Mouse (Mus musculus): ENCODE measurements around the gene Lyl1. TPM values are rescaled to one million over a fixed set of nuclear protein-coding genes. Genes with fewer than 3 reads are reported as not detected.
A peak's percentile ranks its signal among the peaks of the same experiment; 100 is the strongest.

Lyl1 gene
- polyA plus RNA-seq, 1 experiment from 2014 or later = 22.9 TPM

- Histone ChIP-seq H3K36me3 (ENCODE audit: control insufficient read depth, insufficient read depth, low read length) (peaks cover 25% of the 10 kb centered on the region), H3K9me3 (replicated peaks; ENCODE audit: control insufficient read depth, low read length) (no peaks in the 10 kb centered on the region), H3K4me3 (ENCODE audit: low read depth, low read length) (no peak overlapping the region), H3K27ac (ENCODE audit: low read depth, low read length) (no peak overlapping the region), H3K9ac (ENCODE audit: low read depth, low read length) (no peak overlapping the region), H3K27me3 (ENCODE audit: control insufficient read depth, insufficient read depth, low read length) (peaks cover 5% of the 10 kb centered on the region), H3K4me2 (no peak overlapping the region), H3K4me1 (ENCODE audit: control insufficient read depth, insufficient read depth, low read length) (peaks cover 21% of the 10 kb centered on the region)
- 84% methylated on average over 14 of the region's 14 CpGs for WGBS (ENCODE audit: insufficient replicate concordance)
- ATAC-seq (replicated peaks; ENCODE audit: insufficient number of reproducible peaks, low FRiP score, low TSS enrichment) = no peak
These were observed 3.8 kb upstream of the Lyl1 start for GRCm38 (mm10) chr8:84697166-84698130.

- Histone ChIP-seq H3K4me3 (ENCODE audit: low read depth, low read length) (no peak overlapping the region), H3K9ac (ENCODE audit: low read depth, low read length) (no peak overlapping the region), H3K36me3 (ENCODE audit: control insufficient read depth, insufficient read depth, low read length) (peaks cover 25% of the 10 kb centered on the region), H3K27me3 (ENCODE audit: control insufficient read depth, insufficient read depth, low read length) (peaks cover 14% of the 10 kb centered on the region), H3K27ac (ENCODE audit: low read depth, low read length) (no peak overlapping the region), H3K4me2 (no peak overlapping the region), H3K9me3 (replicated peaks; ENCODE audit: control insufficient read depth, low read length) (no peaks in the 10 kb centered on the region), H3K4me1 (ENCODE audit: control insufficient read depth, insufficient read depth, low read length) (peaks cover 21% of the 10 kb centered on the region)
- ATAC-seq (replicated peaks; ENCODE audit: insufficient number of reproducible peaks, low FRiP score, low TSS enrichment) = no peak
- 93% methylated on average over 5 of the region's 5 CpGs for WGBS (ENCODE audit: insufficient replicate concordance)
These were observed 3.0 kb upstream of the Lyl1 start for GRCm38 (mm10) chr8:84698288-84698687.

DNA sequence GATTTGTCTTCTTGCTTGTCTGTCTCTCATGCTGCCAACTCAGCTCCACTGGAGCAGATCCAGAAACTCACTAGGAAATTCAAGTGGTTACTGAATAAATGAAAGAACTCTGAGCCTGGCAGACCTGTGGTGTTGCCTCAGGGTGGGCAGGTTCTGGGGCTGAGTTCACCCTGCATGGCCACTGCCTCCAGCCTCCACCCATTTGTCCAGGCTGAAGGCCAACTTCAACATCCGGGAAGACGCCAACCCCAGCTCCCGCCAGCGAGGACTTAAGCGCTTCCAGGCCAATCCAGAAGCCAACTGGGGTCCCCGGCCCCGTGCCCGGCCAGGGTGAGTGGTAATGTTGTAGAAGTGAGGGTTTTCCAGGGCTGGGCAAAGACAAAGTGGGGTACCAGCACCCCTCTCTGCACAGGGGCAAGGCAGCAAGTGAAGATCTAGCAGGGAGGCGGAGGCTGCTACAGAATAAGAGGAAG is 2.3 kb upstream of the Lyl1 start:
- Histone ChIP-seq H3K27me3 (ENCODE audit: control insufficient read depth, insufficient read depth, low read length) (peaks cover 20% of the 10 kb centered on the region), H3K36me3 (ENCODE audit: control insufficient read depth, insufficient read depth, low read length) (peaks cover 25% of the 10 kb centered on the region), H3K27ac (ENCODE audit: low read depth, low read length) (peak overlapping the region; percentile 91), H3K4me2 (no peak overlapping the region), H3K4me3 (ENCODE audit: low read depth, low read length) (no peak overlapping the region), H3K4me1 (ENCODE audit: control insufficient read depth, insufficient read depth, low read length) (peaks cover 25% of the 10 kb centered on the region), H3K9me3 (replicated peaks; ENCODE audit: control insufficient read depth, low read length) (no peaks in the 10 kb centered on the region), H3K9ac (ENCODE audit: low read depth, low read length) (no peak overlapping the region)
- 84% methylated on average over 9 of the region's 9 CpGs for WGBS (ENCODE audit: insufficient replicate concordance)
- ATAC-seq (replicated peaks; ENCODE audit: insufficient number of reproducible peaks, low FRiP score, low TSS enrichment) = no peak

- H3K4me1 ChIP-seq (ENCODE audit: control insufficient read depth, insufficient read depth, low read length) = peaks cover 32% of the 10 kb centered on the region
- no peaks in the 10 kb centered on the region for H3K9me3 ChIP-seq (replicated peaks; ENCODE audit: control insufficient read depth, low read length)
- no peak for ATAC-seq (replicated peaks; ENCODE audit: insufficient number of reproducible peaks, low FRiP score, low TSS enrichment)
These were observed 1.4 kb upstream of the Lyl1 start for GRCm38 (mm10) chr8:84699861-84700322.

GRCm38 (mm10) chr8:84700526-84700925 is 731 bp upstream of the Lyl1 start:
- H3K4me1 ChIP-seq (ENCODE audit: control insufficient read depth, insufficient read depth, low read length) = peaks cover 32% of the 10 kb centered on the region
- H3K4me2 ChIP-seq = peak overlapping the region; percentile 29
- no peak for ATAC-seq (replicated peaks; ENCODE audit: insufficient number of reproducible peaks, low FRiP score, low TSS enrichment)
- H3K4me3 ChIP-seq (ENCODE audit: low read depth, low read length) = no peak overlapping the region
- 82% methylated on average over 5 of the region's 5 CpGs for WGBS (ENCODE audit: insufficient replicate concordance)
- 0 out of 2 replicates have a peak overlapping the region, but pooled peaks have one; percentile 16 for H3K9ac ChIP-seq (ENCODE audit: low read depth, low read length)
- H3K27me3 ChIP-seq (ENCODE audit: control insufficient read depth, insufficient read depth, low read length) = peaks cover 36% of the 10 kb centered on the region
- peak overlapping the region; percentile 91 for H3K27ac ChIP-seq (ENCODE audit: low read depth, low read length)
- H3K9me3 ChIP-seq (replicated peaks; ENCODE audit: control insufficient read depth, low read length) = no peaks in the 10 kb centered on the region
- peaks cover 22% of the 10 kb centered on the region for H3K36me3 ChIP-seq (ENCODE audit: control insufficient read depth, insufficient read depth, low read length)

More at GRCm38 (mm10) chr8:84699861-84700322, 1.4 kb upstream of the Lyl1 start:
- H3K27ac ChIP-seq (ENCODE audit: low read depth, low read length) = peak overlapping the region; percentile 91
- H3K9ac ChIP-seq (ENCODE audit: low read depth, low read length) = 0 out of 2 replicates have a peak overlapping the region, but pooled peaks have one; percentile 16
- peak overlapping the region; percentile 29 for H3K4me2 ChIP-seq
- peaks cover 30% of the 10 kb centered on the region for H3K27me3 ChIP-seq (ENCODE audit: control insufficient read depth, insufficient read depth, low read length)
- no peak overlapping the region for H3K4me3 ChIP-seq (ENCODE audit: low read depth, low read length)
- WGBS (ENCODE audit: insufficient replicate concordance) = 48% methylated on average over 7 of the region's 7 CpGs
- H3K36me3 ChIP-seq (ENCODE audit: control insufficient read depth, insufficient read depth, low read length) = peaks cover 25% of the 10 kb centered on the region

DNA sequence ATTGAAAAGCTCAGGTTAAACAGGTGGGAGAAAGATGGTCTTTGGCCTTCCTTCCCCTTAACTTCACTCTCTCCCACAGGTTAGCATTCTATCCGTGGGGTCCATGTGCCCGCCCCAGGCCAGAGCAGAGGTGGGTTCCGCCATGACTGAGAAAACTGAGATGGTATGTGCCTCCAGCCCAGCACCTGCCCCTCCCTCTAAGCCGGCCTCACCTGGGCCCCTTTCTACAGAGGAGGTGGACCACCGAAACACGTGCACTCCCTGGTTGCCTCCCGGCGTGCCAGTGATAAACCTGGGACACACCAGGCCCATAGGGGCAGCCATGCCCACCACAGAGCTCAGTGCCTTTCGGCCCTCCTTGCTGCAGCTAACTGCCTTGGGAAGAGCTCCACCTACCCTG is 1.3 kb downstream of the Lyl1 start:
- Histone ChIP-seq H3K27ac (ENCODE audit: low read depth, low read length) (peak overlapping the region; percentile 91), H3K36me3 (ENCODE audit: control insufficient read depth, insufficient read depth, low read length) (peaks cover 5% of the 10 kb centered on the region; the same call in 1 of the 2 replicates), H3K4me1 (ENCODE audit: control insufficient read depth, insufficient read depth, low read length) (peaks cover 44% of the 10 kb centered on the region), H3K4me2 (peak overlapping the region; percentile 79), H3K9ac (ENCODE audit: low read depth, low read length) (peak overlapping the region; percentile 72), H3K9me3 (replicated peaks; ENCODE audit: control insufficient read depth, low read length) (no peaks in the 10 kb centered on the region), H3K27me3 (ENCODE audit: control insufficient read depth, insufficient read depth, low read length) (peaks cover 50% of the 10 kb centered on the region), H3K4me3 (ENCODE audit: low read depth, low read length) (peak overlapping the region; percentile 51)
- WGBS (ENCODE audit: insufficient replicate concordance) = 69% methylated on average over 9 of the region's 9 CpGs
- no peak for ATAC-seq (replicated peaks; ENCODE audit: insufficient number of reproducible peaks, low FRiP score, low TSS enrichment)

DNA sequence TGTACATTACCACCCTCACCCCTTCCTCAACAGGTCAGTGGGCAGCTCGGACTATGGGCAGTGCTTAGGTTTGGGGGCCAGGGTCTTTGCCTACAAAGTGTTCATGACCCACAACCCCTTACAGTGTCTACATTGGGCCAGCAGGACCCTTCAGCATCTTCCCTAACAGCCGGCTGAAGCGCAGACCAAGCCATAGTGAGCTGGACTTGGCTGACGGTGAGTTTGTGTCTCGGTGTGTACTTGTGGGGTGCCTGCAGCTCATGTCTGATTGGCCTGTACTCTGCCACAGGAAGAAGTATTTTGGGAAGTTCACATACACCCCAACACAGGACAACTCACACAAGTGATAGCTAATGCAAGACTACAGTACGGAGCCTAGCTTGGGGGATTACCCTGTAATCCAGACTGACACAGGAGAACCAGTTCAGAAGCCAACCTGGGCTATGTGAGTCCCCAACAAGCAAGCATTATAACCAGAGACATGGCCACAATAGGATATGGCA is 1.8 kb downstream of the Lyl1 start:
- 69% methylated on average over 6 of the region's 6 CpGs for WGBS (ENCODE audit: insufficient replicate concordance)
- peak overlapping the region; percentile 79 for H3K4me2 ChIP-seq
- H3K27ac ChIP-seq (ENCODE audit: low read depth, low read length) = peak overlapping the region; percentile 91
- no peak for ATAC-seq (replicated peaks; ENCODE audit: insufficient number of reproducible peaks, low FRiP score, low TSS enrichment)
- H3K4me1 ChIP-seq (ENCODE audit: control insufficient read depth, insufficient read depth, low read length) = peaks cover 48% of the 10 kb centered on the region
- H3K9ac ChIP-seq (ENCODE audit: low read depth, low read length) = peak overlapping the region; percentile 72
- H3K9me3 ChIP-seq (replicated peaks; ENCODE audit: control insufficient read depth, low read length) = no peaks in the 10 kb centered on the region
- H3K27me3 ChIP-seq (ENCODE audit: control insufficient read depth, insufficient read depth, low read length) = peaks cover 55% of the 10 kb centered on the region
- H3K36me3 ChIP-seq (ENCODE audit: control insufficient read depth, insufficient read depth, low read length) = peaks cover under 1% of the 10 kb centered on the region; the same call in 1 of the 2 replicates
- peak overlapping the region; percentile 51 for H3K4me3 ChIP-seq (ENCODE audit: low read depth, low read length)

- 7% methylated on average over 38 of the region's 38 CpGs for WGBS (ENCODE audit: insufficient replicate concordance)
- Histone ChIP-seq H3K9ac (ENCODE audit: low read depth, low read length) (peak overlapping the region; percentile 72), H3K27ac (ENCODE audit: low read depth, low read length) (peak overlapping the region; percentile 91)
These were observed 2.4 kb downstream of the Lyl1 start for GRCm38 (mm10) chr8:84703466-84704249.

More at GRCm38 (mm10) chr8:84703466-84704249, 2.4 kb downstream of the Lyl1 start:
- H3K4me2 ChIP-seq = peak overlapping the region; percentile 79
- H3K4me1 ChIP-seq (ENCODE audit: control insufficient read depth, insufficient read depth, low read length) = peaks cover 51% of the 10 kb centered on the region
- no peak for ATAC-seq (replicated peaks; ENCODE audit: insufficient number of reproducible peaks, low FRiP score, low TSS enrichment)
- H3K9me3 ChIP-seq (replicated peaks; ENCODE audit: control insufficient read depth, low read length) = no peaks in the 10 kb centered on the region
- peaks cover 61% of the 10 kb centered on the region for H3K27me3 ChIP-seq (ENCODE audit: control insufficient read depth, insufficient read depth, low read length)
- no peaks in the 10 kb centered on the region for H3K36me3 ChIP-seq (ENCODE audit: control insufficient read depth, insufficient read depth, low read length)
- H3K4me3 ChIP-seq (ENCODE audit: low read depth, low read length) = peak overlapping the region; percentile 51

Measured in heart, embryonic 11.5 days (tissue).